21 mouse cellular contexts compared by ENCODE assay signal in genomic region chr2:61247336-61247735, GRCm38 (mm10).
DNase-seq lines count a peak whose midpoint lies in the region; ATAC-seq and TF ChIP-seq lines count a peak whose summit lies in the region.
"Had no signal": no experiment of that assay in that cellular context is flagged by ENCODE, and none has a peak within 500 bp of the region (broad histone marks: within the 10 kb centered on the region; RNA-seq: fewer than 3 reads in every experiment).

No protein-coding gene starts in this region.

- no peak overlapping the region for H3K9ac ChIP-seq in kidney, postnatal 0 days (ENCODE audit: low read depth, low read length)
- H3K9ac ChIP-seq in kidney, embryonic 16.5 days (replicated peaks; ENCODE audit: low read length), result no peak overlapping the region
- H3K9ac ChIP-seq in liver, embryonic 11.5 days (ENCODE audit: low read depth, low read length), result no peak overlapping the region
- H3K9ac ChIP-seq: heart, embryonic 15.5 days; hindbrain, embryonic 13.5 days; intestine, embryonic 15.5 days had no signal

- H3K27ac ChIP-seq in kidney, postnatal 0 days, result no peak overlapping the region
- H3K27ac ChIP-seq in kidney, embryonic 16.5 days (ENCODE audit: low read length), result no peak overlapping the region; the same call in 1 of the 2 replicates
- no peak overlapping the region for H3K27ac ChIP-seq in liver, embryonic 11.5 days (ENCODE audit: low read depth, low read length)
- H3K27ac ChIP-seq: heart, adult 2 months; heart, embryonic 15.5 days; hindbrain, embryonic 13.5 days; hindbrain, postnatal 0 days; intestine, embryonic 15.5 days had no signal

- no peaks in the 10 kb centered on the region for H3K27me3 ChIP-seq in kidney, postnatal 0 days (ENCODE audit: insufficient read depth, low read length)
- H3K27me3 ChIP-seq in kidney, embryonic 16.5 days (ENCODE audit: insufficient read depth, low read length), result no peaks in the 10 kb centered on the region
- no peaks in the 10 kb centered on the region for H3K27me3 ChIP-seq in liver, embryonic 11.5 days (replicated peaks; ENCODE audit: control insufficient read depth, insufficient read depth, low read length)
- H3K27me3 ChIP-seq: heart, embryonic 15.5 days; hindbrain, embryonic 13.5 days; intestine, embryonic 15.5 days had no signal

- H3K4me3 ChIP-seq in kidney, postnatal 0 days (replicated peaks; ENCODE audit: low read depth, low read length), result no peak overlapping the region
- H3K4me3 ChIP-seq in kidney, embryonic 16.5 days (ENCODE audit: low read length), result no peak overlapping the region
- no peak overlapping the region for H3K4me3 ChIP-seq in liver, embryonic 11.5 days (ENCODE audit: low read depth, low read length)
- H3K4me3 ChIP-seq: heart, adult 2 months; heart, embryonic 15.5 days; hindbrain, embryonic 13.5 days; intestine, embryonic 15.5 days had no signal

- WGBS in kidney, postnatal 0 days, result 78% methylated on average over 2 of the region's 2 CpGs
- 69% methylated on average over 2 of the region's 2 CpGs for WGBS in kidney, embryonic 16.5 days
- WGBS in liver, embryonic 11.5 days, result 83% methylated on average over 2 of the region's 2 CpGs

- peak; percentile 53 for DNase-seq in kidney, postnatal 0 days (ENCODE audit: low spot score)
- DNase-seq in 3T3-L1 (ENCODE audit: low read depth, low spot score) (peak; percentile 73), NIH3T3 (ENCODE audit: low read depth) (peak; percentile 20)
- peak; percentile 33 for DNase-seq in forelimb bud, embryonic 11.5 days (ENCODE audit: low read depth, low spot score)
- no peak for DNase-seq in adrenal gland, postnatal 10 days
- no peak for DNase-seq in adrenal gland, postnatal 25 days
- DNase-seq in liver, embryonic 11.5 days (ENCODE audit: low spot score), result no peak
- DNase-seq: adrenal gland, postnatal 36 days; cerebellum, adult 2 months; cerebellum, postnatal 10 days; gastrocnemius, postnatal 14 days; heart, adult 2 months; heart, postnatal 14 days had no signal

- H3K4me1 ChIP-seq in kidney, postnatal 0 days (replicated peaks; ENCODE audit: insufficient read depth, low read length), result no peaks in the 10 kb centered on the region; the same call in 1 of the 2 replicates
- peaks cover 6% of the 10 kb centered on the region; the same call in 1 of the 2 replicates for H3K4me1 ChIP-seq in kidney, embryonic 16.5 days (ENCODE audit: insufficient read depth, low read length)
- H3K4me1 ChIP-seq in liver, embryonic 11.5 days (replicated peaks; ENCODE audit: control insufficient read depth, insufficient read depth, low read length), result no peaks in the 10 kb centered on the region
- H3K4me1 ChIP-seq: intestine, embryonic 15.5 days had no signal

- no peak for TF ChIP-seq CTCF in kidney, postnatal 0 days (IDR thresholded peaks at IDR 0.05; ENCODE audit: low read depth)

- H3K9me3 ChIP-seq in kidney, postnatal 0 days (replicated peaks; ENCODE audit: low read length), result no peaks in the 10 kb centered on the region
- H3K9me3 ChIP-seq in kidney, embryonic 16.5 days (ENCODE audit: low read length), result no peaks in the 10 kb centered on the region
- H3K9me3 ChIP-seq in liver, embryonic 11.5 days (ENCODE audit: control insufficient read depth, low read length), result no peaks in the 10 kb centered on the region
- H3K9me3 ChIP-seq: heart, embryonic 15.5 days; hindbrain, embryonic 13.5 days; intestine, embryonic 15.5 days had no signal

- no peak overlapping the region for H3K4me2 ChIP-seq in kidney, postnatal 0 days (ENCODE audit: low read length)
- H3K4me2 ChIP-seq in kidney, embryonic 16.5 days (replicated peaks; ENCODE audit: low read depth, low read length), result no peak overlapping the region
- no peak overlapping the region for H3K4me2 ChIP-seq in liver, embryonic 11.5 days
- H3K4me2 ChIP-seq: heart, embryonic 11.5 days; heart, embryonic 15.5 days; hindbrain, embryonic 13.5 days; intestine, embryonic 15.5 days had no signal

- no peaks in the 10 kb centered on the region for H3K36me3 ChIP-seq in kidney, postnatal 0 days (ENCODE audit: insufficient read depth, low read length)
- no peaks in the 10 kb centered on the region for H3K36me3 ChIP-seq in kidney, embryonic 16.5 days (ENCODE audit: insufficient read depth, low read length)
- H3K36me3 ChIP-seq in liver, embryonic 11.5 days (ENCODE audit: control insufficient read depth, insufficient read depth, low read length), result no peaks in the 10 kb centered on the region
- H3K36me3 ChIP-seq: heart, embryonic 15.5 days; hindbrain, embryonic 13.5 days; intestine, embryonic 15.5 days had no signal

- no peak for ATAC-seq in kidney, postnatal 0 days (replicated peaks; ENCODE audit: low FRiP score, low read depth)
- ATAC-seq in kidney, embryonic 16.5 days (ENCODE audit: low FRiP score, low TSS enrichment), result no peak
- no peak for ATAC-seq in liver, embryonic 11.5 days (replicated peaks; ENCODE audit: low FRiP score)
- ATAC-seq: activated CD4-positive, CD25-positive, alpha-beta regulatory T cell, adult 4 months; forebrain, embryonic 14.5 days; hindbrain, postnatal 0 days; intestine, embryonic 15.5 days had no signal

Comparison
In these comparisons a context has a peak if more than half of its experiments do, and no peak if none do; other contexts are left out.
1. DNase-seq: peak in kidney, postnatal 0 days (single experiment), 3T3-L1 (single experiment), NIH3T3 (single experiment) and forelimb bud, embryonic 11.5 days (single experiment); none in adrenal gland, postnatal 10 days (single experiment), adrenal gland, postnatal 25 days (single experiment) and liver, embryonic 11.5 days (single experiment).